Mouse (Mus musculus) embryonic fibroblast, embryonic 13.5 days (primary cell): Measurements from ENCODE around the gene Arhgap23.

ENCODE experiments used
- CTCF ChIP-seq: IDR thresholded peaks from 2 replicates; pipeline ENCODE4 v1.5.1; 2011; ENCODE audit warnings: mild to moderate bottlenecking, control low read depth, low read length, moderate library complexity, borderline replicate concordance; ENCODE audit not compliant: insufficient read depth
- POLR2A ChIP-seq: IDR thresholded peaks from 2 replicates; pipeline ENCODE4 v1.6.1; 2011; ENCODE audit warnings: low read depth, mild to moderate bottlenecking, control low read depth, low read length, moderate library complexity

DNA sequence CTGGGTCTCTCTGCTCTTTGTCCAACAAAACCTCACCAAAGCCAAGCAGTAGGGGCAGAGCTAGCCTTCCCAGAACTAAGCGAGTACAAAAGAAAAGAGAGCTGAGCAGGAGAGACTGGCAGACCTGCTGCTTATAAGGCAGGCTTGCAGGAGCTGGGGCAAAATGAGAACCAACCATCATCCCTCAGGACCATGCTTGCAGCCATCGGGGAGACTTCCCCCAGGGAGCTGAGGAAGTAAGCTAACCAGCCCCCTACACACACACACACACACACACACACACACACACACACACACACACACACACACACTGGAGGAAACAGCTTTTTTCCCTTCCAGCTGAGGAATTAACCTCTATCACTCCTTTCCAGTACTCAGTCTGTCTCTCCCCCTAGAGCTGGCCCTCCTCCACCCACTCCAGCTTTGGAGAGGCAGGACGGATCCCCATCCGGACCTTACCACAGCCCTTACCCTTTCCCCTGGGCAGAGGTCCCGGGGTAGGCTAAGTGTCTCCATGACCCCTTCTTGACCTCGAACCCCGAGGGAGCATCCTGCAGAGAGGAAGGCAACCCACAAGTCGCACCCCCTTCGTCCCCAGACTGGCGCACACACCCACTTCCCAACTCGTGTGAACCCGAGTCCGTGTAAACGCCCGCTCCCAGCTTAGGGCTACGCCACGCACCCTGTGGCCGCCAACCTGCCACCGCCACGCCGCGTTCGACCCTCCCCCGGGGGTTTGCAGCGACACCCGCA is 130.7 kb downstream of the Arhgap23 start:
- TF ChIP-seq POLR2A, result no peak
- no peak for TF ChIP-seq CTCF
